Mouse (Mus musculus) thymus, adult 2 months (tissue): ENCODE measurements around the gene Capn13.

Experiments used
- CTCF ChIP-seq: fragments of 200-500 bp; IDR thresholded peaks from 2 replicates; pipeline ENCODE4 v1.5.1; 2012; ENCODE audit warnings: mild to moderate bottlenecking, control low read depth, low read length, moderate library complexity, borderline replicate concordance; ENCODE audit not compliant: control insufficient read depth, poor library complexity, insufficient read depth; ENCODE audit errors: extremely low read depth
- POLR2A ChIP-seq: fragments of 200-500 bp; IDR thresholded peaks from 2 replicates; pipeline ENCODE4 v1.6.1; 2012; ENCODE audit warnings: mild to moderate bottlenecking, low read length, control low read depth, moderate library complexity; ENCODE audit not compliant: control insufficient read depth, poor library complexity, insufficient read depth; ENCODE audit errors: extremely low read depth

GRCm38 (mm10) chr17:73277770-73278169 lies 122.9 kb downstream of the Capn13 start:
- TF ChIP-seq CTCF (peak; percentile 32; the same call in 1 of the 2 replicates), POLR2A (no peak)
